Mouse (Mus musculus) MEL (cell line): ENCODE measurements at regions not wholly inside any gene's neighbourhood (a gene's known extent, or its start where the extent isn't known, plus 50 kb on each side); places are given as distances from the start of the nearest gene placed in this dataset.

Source experiments
- CTCF ChIP-seq, 3 experiments: IDR thresholded peaks in 2 of 3; conservative IDR thresholded peaks in 1 of 3; 2 replicates each; pipeline ENCODE4 v1.5.1; 2011 to 2012; ENCODE audit warnings: low read length in 3 of 3, low read depth in 2 of 3, mild to moderate bottlenecking in 2 of 3, improper control_type of control experiment in 1 of 3, inconsistent platforms in 1 of 3, mixed read lengths in 1 of 3, moderate library complexity in 1 of 3; ENCODE audit not compliant: control insufficient read depth in 1 of 3, insufficient read depth in 1 of 3, poor library complexity in 1 of 3, severe bottlenecking in 1 of 3
- ELF1 ChIP-seq: IDR thresholded peaks from 2 replicates; pipeline ENCODE4 v1.6.1; 2014; ENCODE audit warnings: low read depth, mild to moderate bottlenecking, inconsistent platforms, low read length, improper control_type of control experiment, moderate library complexity
- KAT2A ChIP-seq: conservative IDR thresholded peaks from 2 replicates; pipeline ENCODE4 v1.6.1; 2012; ENCODE audit warnings: low read depth, low read length, improper control_type of control experiment, inconsistent platforms
- MYC ChIP-seq: IDR thresholded peaks from 2 replicates; pipeline ENCODE4 v1.6.1; 2011; ENCODE audit warnings: low read depth, mild to moderate bottlenecking, low read length, improper control_type of control experiment, moderate library complexity
- NELFE ChIP-seq: IDR thresholded peaks from 2 replicates; pipeline ENCODE4 v1.6.1; 2011; ENCODE audit warnings: low read depth, low read length, improper control_type of control experiment

DNA sequence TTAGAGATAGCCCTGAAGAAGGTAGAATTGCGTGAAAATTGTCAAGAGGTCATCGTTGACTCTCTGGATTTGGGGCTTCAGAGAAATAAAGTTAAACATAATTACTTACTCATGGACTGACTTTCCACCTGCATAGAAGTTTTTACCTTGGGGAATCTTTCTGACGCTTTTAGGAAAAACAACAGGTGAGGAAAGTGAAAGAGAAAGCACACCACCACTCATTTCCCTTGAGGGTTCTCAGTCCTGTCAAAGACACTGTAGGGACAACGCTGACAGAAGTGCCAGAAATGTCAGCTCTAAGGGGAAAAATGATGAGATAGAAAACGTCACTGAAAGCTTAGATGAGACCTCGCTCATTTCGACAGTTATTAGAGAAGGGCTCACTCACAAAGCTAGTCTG, 265.2 kb upstream of the Ubash3b start:
- TF ChIP-seq ELF1 (no peak), CTCF (IDR thresholded peaks at IDR 0.05 in 2 of 3, conservative IDR thresholded peaks at IDR 0.05 in 1 of 3; ENCODE audit: control insufficient read depth in 1 of 3, insufficient read depth in 1 of 3, low read depth in 2 of 3, low read length in 3 of 3, poor library complexity in 1 of 3, severe bottlenecking in 1 of 3) (no peak), MYC (no peak), NELFE (no peak), KAT2A (no peak)
